Mouse (Mus musculus): ENCODE measurements around the gene 9530077C05Rik.
"Not testable (repeated sequence)": the region's sequence is repeated elsewhere in the genome, so short reads cannot be mapped to it uniquely, and the experiment has no call there.

Gene 9530077C05Rik

GRCm38 (mm10) chr9:22411002-22411857 lies at the start of gene 9530077C05Rik:
TSS of gene 9530077C05Rik (plus strand) at chr9:22411513.
- DNase-seq (ENCODE audit: low read depth, low spot score): peak; percentile 97

- DNase-seq (ENCODE audit: low read depth, low spot score): no peak
Observed at GRCm38 (mm10) chr9:22366221-22366620, 45.1 kb upstream of the 9530077C05Rik start.

- peak; percentile 47 for DNase-seq (ENCODE audit: low read depth, low spot score)
Observed at GRCm38 (mm10) chr9:22366621-22367020, 44.7 kb upstream of the 9530077C05Rik start.

GRCm38 (mm10) chr9:22368030-22368429 lies 43.3 kb upstream of the 9530077C05Rik start:
- no peak for DNase-seq (ENCODE audit: low read depth, low spot score)

GRCm38 (mm10) chr9:22372760-22373159 lies 38.6 kb upstream of the 9530077C05Rik start:
- peak; percentile 66 for DNase-seq (ENCODE audit: low read depth, low spot score)

- no peak for DNase-seq (ENCODE audit: low read depth, low spot score)
Observed at GRCm38 (mm10) chr9:22376086-22376485, 35.2 kb upstream of the 9530077C05Rik start.

- DNase-seq (ENCODE audit: low read depth, low spot score): peak; percentile 93
Observed at GRCm38 (mm10) chr9:22385890-22386289, 25.4 kb upstream of the 9530077C05Rik start.

GRCm38 (mm10) chr9:22387901-22388300 lies 23.4 kb upstream of the 9530077C05Rik start:
- DNase-seq (ENCODE audit: low read depth, low spot score): no peak

GRCm38 (mm10) chr9:22388401-22388980 lies 22.8 kb upstream of the 9530077C05Rik start:
- DNase-seq (ENCODE audit: low read depth, low spot score): peak; percentile 69

GRCm38 (mm10) chr9:22389021-22389476 lies 22.3 kb upstream of the 9530077C05Rik start, which contains the start of gene Anln:
TSS of gene Anln (minus strand) at chr9:22389188.
- DNase-seq (ENCODE audit: low read depth, low spot score): peak; percentile 88

GRCm38 (mm10) chr9:22389736-22390245 lies 21.5 kb upstream of the 9530077C05Rik start:
- peak; percentile 51 for DNase-seq (ENCODE audit: low read depth, low spot score)

- peak; percentile 98 for DNase-seq (ENCODE audit: low read depth, low spot score)
Observed at GRCm38 (mm10) chr9:22390390-22390789, 20.9 kb upstream of the 9530077C05Rik start.

GRCm38 (mm10) chr9:22394725-22395124 lies 16.6 kb upstream of the 9530077C05Rik start:
- no peak for DNase-seq (ENCODE audit: low read depth, low spot score)

- peak; percentile 62 for DNase-seq (ENCODE audit: low read depth, low spot score)
Observed at GRCm38 (mm10) chr9:22399021-22399420, 12.3 kb upstream of the 9530077C05Rik start.

GRCm38 (mm10) chr9:22402001-22402400 lies 9.3 kb upstream of the 9530077C05Rik start:
- no peak for DNase-seq (ENCODE audit: low read depth, low spot score)

GRCm38 (mm10) chr9:22402976-22403375 lies 8.3 kb upstream of the 9530077C05Rik start:
- no peak for DNase-seq (ENCODE audit: low read depth, low spot score)

GRCm38 (mm10) chr9:22403501-22403900 lies 7.8 kb upstream of the 9530077C05Rik start:
- DNase-seq (ENCODE audit: low read depth, low spot score): not testable (repeated sequence)

GRCm38 (mm10) chr9:22405414-22405813 lies 5.9 kb upstream of the 9530077C05Rik start:
- no peak for DNase-seq (ENCODE audit: low read depth, low spot score)

- DNase-seq (ENCODE audit: low read depth, low spot score): not testable (repeated sequence)
Observed at GRCm38 (mm10) chr9:22407633-22408032, 3.7 kb upstream of the 9530077C05Rik start.

- DNase-seq (ENCODE audit: low read depth, low spot score): peak; percentile 56
Observed at GRCm38 (mm10) chr9:22408344-22408743, 3.0 kb upstream of the 9530077C05Rik start.

GRCm38 (mm10) chr9:22409501-22409900 lies 1.8 kb upstream of the 9530077C05Rik start:
- peak; percentile 8 for DNase-seq (ENCODE audit: low read depth, low spot score)

GRCm38 (mm10) chr9:22416187-22416586 lies 4.9 kb downstream of the 9530077C05Rik start:
- no peak for DNase-seq (ENCODE audit: low read depth, low spot score)
